Mouse (Mus musculus): ENCODE results near the gene Swap70.

DNA sequence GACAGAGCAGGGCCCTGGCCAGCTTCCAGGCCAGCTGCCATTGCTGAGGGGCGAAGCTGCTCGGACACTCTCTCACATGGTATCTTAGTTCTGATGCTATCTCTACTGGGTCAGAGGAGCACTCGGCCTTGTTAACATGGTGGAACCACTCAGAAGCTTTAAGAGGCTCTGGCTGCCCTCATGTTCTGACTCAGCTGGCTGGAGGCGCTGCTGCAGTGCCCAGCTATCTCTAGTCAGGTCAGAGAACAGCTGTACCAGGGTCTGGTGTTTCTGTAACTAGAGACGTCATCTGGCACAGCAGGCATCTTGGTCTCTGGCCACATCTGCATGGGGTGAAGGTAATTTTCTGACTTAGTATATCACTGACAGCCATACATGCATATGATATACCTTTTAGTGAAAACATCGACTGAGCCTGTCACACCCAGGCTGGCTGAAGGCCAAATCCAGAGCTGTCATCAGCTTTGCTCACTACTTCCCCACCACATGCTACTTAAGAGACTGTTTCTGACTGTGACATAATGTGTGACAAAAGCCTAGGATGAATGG is 97.5 kb downstream of the Swap70 start:
- no peak for TF ChIP-seq JUND (conservative IDR thresholded peaks at IDR 0.05; ENCODE audit: low read depth, low read length)
- no peak for TF ChIP-seq CTCF (conservative IDR thresholded peaks at IDR 0.05 in 1 of 2, IDR thresholded peaks at IDR 0.05 in 1 of 2; ENCODE audit: low read depth in 2 of 2, low read length in 2 of 2)
- no peak for TF ChIP-seq ZC3H11A (IDR thresholded peaks at IDR 0.05; ENCODE audit: low read depth, low read length)
- no peak for TF ChIP-seq POLR2A (IDR thresholded peaks at IDR 0.05; ENCODE audit: low read depth, low read length)
- no peak for TF ChIP-seq TCF12 (IDR thresholded peaks at IDR 0.05; ENCODE audit: low read depth, low read length)
- TF ChIP-seq E2F4 (IDR thresholded peaks at IDR 0.05; ENCODE audit: insufficient replicate concordance, low read depth, low read length), result no peak
- no peak for TF ChIP-seq ELF1 (IDR thresholded peaks at IDR 0.05; ENCODE audit: low read depth, low read length)
- no peak for TF ChIP-seq USF1 (IDR thresholded peaks at IDR 0.05; ENCODE audit: low read depth, low read length)
- TF ChIP-seq POLR2AphosphoS2 (IDR thresholded peaks at IDR 0.05; ENCODE audit: low read depth, low read length), result no peak

Data from CH12.LX (cell line).